Mouse (Mus musculus): ENCODE data around the gene Slc24a3. TPM values are rescaled to one million over a fixed set of nuclear protein-coding genes. Genes with fewer than 3 reads are reported as not detected.

Gene Slc24a3
- polyA plus RNA-seq, 1 experiment from 2014 or later = 6.1 TPM

DNA sequence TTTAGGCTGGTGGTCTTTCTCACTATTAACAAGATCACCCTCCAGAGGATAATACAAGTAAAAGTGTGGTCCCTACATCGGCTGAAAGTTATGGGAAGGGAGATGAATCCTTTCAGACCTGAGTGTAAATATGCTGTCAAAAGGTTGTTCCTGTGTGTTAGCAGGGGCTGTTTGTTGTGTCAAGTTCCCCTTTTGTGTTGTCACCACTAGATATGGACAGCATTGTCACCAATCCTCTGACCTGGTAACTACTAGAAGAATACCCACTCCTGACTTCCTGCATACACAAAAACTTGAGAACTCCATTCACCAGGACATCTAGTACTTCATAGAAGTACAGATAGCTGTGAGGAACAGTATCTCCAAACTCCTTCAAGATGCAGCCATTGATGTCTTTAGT lies 93.0 kb downstream of the Slc24a3 start:
- H3K9me3 ChIP-seq = no peaks in the 10 kb centered on the region
- no peaks in the 10 kb centered on the region for H3K36me3 ChIP-seq
- H3K4me2 ChIP-seq = no peak overlapping the region
- no peak overlapping the region for H3K9ac ChIP-seq
- H3K4me1 ChIP-seq (replicated peaks) = no peaks in the 10 kb centered on the region
- no peak overlapping the region for H3K27ac ChIP-seq
- no peak overlapping the region for H3K4me3 ChIP-seq
- H3K27me3 ChIP-seq = no peaks in the 10 kb centered on the region
- ATAC-seq (ENCODE audit: low FRiP score) = no peak
- 86% methylated on average over 1 of the region's 1 CpGs for WGBS

DNA sequence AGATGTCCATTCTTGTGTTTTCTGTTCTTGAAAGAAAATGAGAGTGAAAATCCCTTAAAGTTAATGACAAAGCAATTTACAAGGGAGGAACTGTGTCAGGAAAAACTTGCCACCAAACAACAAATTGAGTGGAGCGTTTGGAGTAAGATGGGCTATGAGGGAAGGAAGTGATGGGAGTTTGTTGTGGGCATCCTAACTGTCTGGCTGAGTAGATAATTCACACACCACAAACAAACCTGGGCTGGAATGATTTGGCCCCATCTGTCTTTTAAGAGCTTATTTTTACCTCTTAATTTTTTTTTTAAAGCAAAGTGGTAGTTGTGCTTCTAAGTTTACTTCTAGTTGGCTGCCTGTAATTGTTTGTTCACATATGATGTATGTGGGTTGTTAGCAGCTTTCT lies 94.6 kb downstream of the Slc24a3 start:
- no peak overlapping the region for H3K4me2 ChIP-seq
- H3K4me3 ChIP-seq = no peak overlapping the region
- no peak overlapping the region for H3K9ac ChIP-seq
- no peak for ATAC-seq (ENCODE audit: low FRiP score)
- H3K27me3 ChIP-seq = no peaks in the 10 kb centered on the region
- WGBS = 89% methylated on average over 1 of the region's 1 CpGs
- no peak overlapping the region for H3K27ac ChIP-seq
- no peaks in the 10 kb centered on the region for H3K36me3 ChIP-seq
- no peaks in the 10 kb centered on the region for H3K9me3 ChIP-seq
- no peaks in the 10 kb centered on the region for H3K4me1 ChIP-seq (replicated peaks)

DNA sequence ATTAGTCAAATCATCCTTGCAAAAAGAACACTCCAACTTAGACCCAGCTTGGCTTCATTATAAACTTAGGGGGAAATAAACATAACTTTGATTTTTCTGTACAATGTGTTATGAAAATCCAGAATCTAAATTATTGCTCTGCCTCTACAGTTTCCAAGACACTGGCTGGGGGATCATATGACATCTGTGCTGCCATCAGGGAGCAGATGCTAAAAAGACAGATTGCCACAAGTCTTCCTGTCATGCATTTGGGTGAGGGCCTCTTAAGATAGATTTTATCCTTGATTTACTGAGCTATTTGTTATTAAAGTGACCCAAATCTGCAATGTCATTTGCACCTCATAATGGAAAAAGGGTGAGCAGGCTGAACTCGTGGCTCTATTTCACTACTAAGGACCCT lies 99.2 kb downstream of the Slc24a3 start:
- H3K4me3 ChIP-seq = no peak overlapping the region
- no peak overlapping the region for H3K27ac ChIP-seq
- H3K4me1 ChIP-seq (replicated peaks) = no peaks in the 10 kb centered on the region
- no peak overlapping the region for H3K9ac ChIP-seq
- H3K36me3 ChIP-seq = no peaks in the 10 kb centered on the region
- 67% methylated on average over 1 of the region's 1 CpGs for WGBS
- no peaks in the 10 kb centered on the region for H3K9me3 ChIP-seq
- no peaks in the 10 kb centered on the region for H3K27me3 ChIP-seq
- no peak for ATAC-seq (ENCODE audit: low FRiP score)
- no peak overlapping the region for H3K4me2 ChIP-seq

DNA sequence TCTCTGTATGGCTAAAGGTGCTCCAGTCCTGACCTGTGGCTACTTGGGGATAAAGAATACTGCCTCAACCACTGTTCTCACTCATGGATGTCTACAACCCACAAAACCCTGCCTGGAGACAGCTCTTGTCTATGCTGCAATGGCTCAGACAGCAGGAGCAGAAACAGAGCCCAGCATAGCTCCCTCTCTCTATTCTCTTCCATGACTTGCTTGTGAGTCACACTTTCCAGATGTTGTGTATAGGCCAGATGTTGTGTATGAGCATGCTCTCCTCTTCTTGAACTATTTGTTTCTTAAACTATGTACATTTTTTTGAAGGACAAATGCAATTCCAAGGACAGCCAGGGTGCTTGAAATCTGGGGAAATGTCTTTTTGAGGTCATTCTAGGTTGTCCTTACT lies 101.4 kb downstream of the Slc24a3 start:
- H3K27me3 ChIP-seq = no peaks in the 10 kb centered on the region
- no peak overlapping the region for H3K4me2 ChIP-seq
- no peaks in the 10 kb centered on the region for H3K9me3 ChIP-seq
- H3K36me3 ChIP-seq = no peaks in the 10 kb centered on the region
- ATAC-seq (ENCODE audit: low FRiP score) = no peak
- no peak overlapping the region for H3K4me3 ChIP-seq
- no peaks in the 10 kb centered on the region for H3K4me1 ChIP-seq (replicated peaks)
- H3K27ac ChIP-seq = no peak overlapping the region
- H3K9ac ChIP-seq = no peak overlapping the region

DNA sequence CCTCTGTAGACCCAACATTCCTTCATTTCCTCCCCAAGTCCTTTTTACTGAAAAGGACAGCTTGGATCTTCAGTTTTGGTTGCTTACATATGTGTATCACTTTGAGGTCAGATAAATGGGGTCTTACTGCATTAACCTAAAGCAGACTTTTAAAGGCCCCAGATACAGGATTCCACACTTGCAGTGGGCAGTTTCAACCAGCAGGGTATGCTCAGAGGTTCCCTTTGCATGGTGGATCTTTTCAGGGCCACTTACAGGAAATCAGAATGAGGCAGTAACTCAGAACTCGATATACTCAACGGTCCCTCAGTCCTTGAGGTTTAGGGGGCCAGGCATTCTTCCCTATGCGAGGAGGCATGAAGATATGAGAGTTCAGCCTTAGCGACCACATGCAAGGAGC lies 101.9 kb downstream of the Slc24a3 start:
- WGBS = 88% methylated on average over 4 of the region's 4 CpGs
- H3K27ac ChIP-seq = no peak overlapping the region
- no peak overlapping the region for H3K9ac ChIP-seq
- H3K9me3 ChIP-seq = no peaks in the 10 kb centered on the region
- no peak overlapping the region for H3K4me3 ChIP-seq
- ATAC-seq (ENCODE audit: low FRiP score) = no peak
- H3K4me2 ChIP-seq = no peak overlapping the region
- no peaks in the 10 kb centered on the region for H3K36me3 ChIP-seq
- no peaks in the 10 kb centered on the region for H3K4me1 ChIP-seq (replicated peaks)
- H3K27me3 ChIP-seq = no peaks in the 10 kb centered on the region

DNA sequence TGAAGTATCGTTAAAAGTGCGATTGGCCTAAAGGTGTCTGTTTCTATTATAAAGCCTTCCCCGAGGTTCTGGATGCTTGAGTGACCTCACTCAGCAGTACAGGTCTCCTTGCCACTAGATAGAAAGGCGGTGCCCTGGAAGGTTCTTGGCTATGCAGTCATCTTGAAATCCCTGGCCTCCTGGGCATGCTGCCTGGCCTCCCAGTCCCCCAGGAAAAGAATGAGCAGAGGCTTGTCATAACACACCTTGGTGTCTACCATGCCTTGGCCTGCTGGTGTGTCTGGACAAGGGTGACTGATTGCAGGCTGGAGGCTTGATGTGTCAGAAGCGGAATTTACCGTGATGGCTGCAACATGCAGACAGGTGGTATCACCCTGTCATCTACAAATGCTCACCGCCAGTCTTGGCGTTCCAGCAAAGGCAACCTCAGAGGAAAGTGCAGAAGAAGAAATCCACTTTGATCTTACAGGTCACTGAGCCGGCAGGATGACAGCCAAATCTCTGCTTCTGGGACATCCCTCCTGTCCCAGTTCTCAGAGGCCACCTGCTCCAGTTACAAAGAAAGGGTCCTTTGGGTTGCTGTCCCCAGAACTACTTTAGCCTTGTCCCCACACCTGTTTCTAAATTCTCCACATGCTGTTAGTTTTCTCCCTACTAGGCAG lies 106.6 kb downstream of the Slc24a3 start:
- no peak overlapping the region for H3K9ac ChIP-seq
- no peaks in the 10 kb centered on the region for H3K27me3 ChIP-seq
- ATAC-seq (ENCODE audit: low FRiP score) = no peak
- H3K4me3 ChIP-seq = no peak overlapping the region
- H3K36me3 ChIP-seq = no peaks in the 10 kb centered on the region
- WGBS = 93% methylated on average over 9 of the region's 9 CpGs
- H3K27ac ChIP-seq = no peak overlapping the region
- H3K4me2 ChIP-seq = no peak overlapping the region
- H3K9me3 ChIP-seq = no peaks in the 10 kb centered on the region
- no peaks in the 10 kb centered on the region for H3K4me1 ChIP-seq (replicated peaks)

DNA sequence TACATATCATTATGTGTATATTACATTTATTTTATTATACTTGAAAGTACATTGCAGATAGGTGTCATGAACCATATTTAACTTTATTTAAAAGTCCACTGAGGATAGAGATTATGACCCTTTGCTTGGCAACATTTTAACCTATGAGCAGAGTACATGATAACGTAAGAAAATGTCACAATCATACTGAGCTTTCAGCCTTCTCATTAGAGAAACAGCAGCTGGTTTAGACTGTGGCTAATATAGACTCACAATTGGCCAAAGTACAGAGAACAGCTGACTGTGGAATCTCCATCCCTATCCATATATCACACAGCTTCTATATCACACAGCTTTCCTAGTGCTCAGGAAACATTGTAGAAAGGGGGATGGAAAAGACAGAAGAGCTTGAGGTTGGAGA lies 111.8 kb downstream of the Slc24a3 start:
- H3K27me3 ChIP-seq = no peaks in the 10 kb centered on the region
- H3K36me3 ChIP-seq = no peaks in the 10 kb centered on the region
- no peak overlapping the region for H3K27ac ChIP-seq
- WGBS = 82% methylated on average over 1 of the region's 1 CpGs
- no peak for ATAC-seq (ENCODE audit: low FRiP score)
- no peaks in the 10 kb centered on the region for H3K9me3 ChIP-seq
- no peak overlapping the region for H3K4me3 ChIP-seq
- H3K4me2 ChIP-seq = no peak overlapping the region
- no peaks in the 10 kb centered on the region for H3K4me1 ChIP-seq (replicated peaks)
- H3K9ac ChIP-seq = no peak overlapping the region

DNA sequence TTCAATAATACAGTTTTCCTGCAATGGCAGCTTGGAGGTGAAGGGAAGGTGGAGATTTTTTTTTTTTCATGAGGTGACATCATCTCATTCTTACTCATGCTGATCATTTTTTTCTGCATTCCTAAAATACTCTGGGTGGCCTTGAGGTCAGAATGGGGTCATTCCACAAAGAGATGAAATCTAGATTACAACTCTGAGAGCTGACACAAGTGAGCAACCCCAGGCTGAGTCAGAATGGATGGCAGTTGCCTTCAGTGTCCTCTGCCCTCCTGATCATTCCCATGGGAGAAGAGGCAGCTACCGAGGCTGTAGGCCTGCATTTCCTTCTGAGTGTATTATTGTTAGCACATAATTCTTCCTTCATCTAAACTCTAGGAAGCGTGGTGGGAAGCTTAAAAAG lies 116.2 kb downstream of the Slc24a3 start:
- Histone ChIP-seq H3K27ac (no peak overlapping the region), H3K27me3 (no peaks in the 10 kb centered on the region), H3K4me2 (no peak overlapping the region), H3K4me1 (replicated peaks) (no peaks in the 10 kb centered on the region), H3K9ac (no peak overlapping the region), H3K4me3 (no peak overlapping the region), H3K9me3 (no peaks in the 10 kb centered on the region), H3K36me3 (no peaks in the 10 kb centered on the region)
- no peak for ATAC-seq (ENCODE audit: low FRiP score)
- 58% methylated on average over 2 of the region's 2 CpGs for WGBS

DNA sequence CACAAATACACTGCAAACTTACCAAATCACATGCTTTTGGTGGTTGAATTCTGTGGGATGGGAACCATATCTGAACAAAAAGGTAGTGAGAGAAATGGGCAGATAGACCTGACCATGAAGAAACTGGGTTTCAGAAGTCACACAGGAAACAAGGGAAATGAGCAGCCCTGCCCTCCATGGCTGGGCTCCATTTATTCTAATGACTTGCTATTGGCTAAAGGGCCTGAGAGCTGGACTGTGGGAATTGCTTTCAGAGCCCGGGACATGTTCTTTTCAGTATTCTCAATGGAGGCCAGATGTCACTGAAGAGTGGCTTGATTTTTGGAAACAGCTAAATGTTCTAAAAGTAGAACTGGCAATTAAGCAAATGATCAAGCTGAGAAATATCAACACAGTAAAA lies 120.9 kb downstream of the Slc24a3 start:
- WGBS = 58% methylated on average over 1 of the region's 1 CpGs
- no peak for ATAC-seq (ENCODE audit: low FRiP score)
- no peak overlapping the region for H3K27ac ChIP-seq
- no peaks in the 10 kb centered on the region for H3K9me3 ChIP-seq
- no peak overlapping the region for H3K4me2 ChIP-seq
- H3K9ac ChIP-seq = no peak overlapping the region
- no peaks in the 10 kb centered on the region for H3K36me3 ChIP-seq
- H3K27me3 ChIP-seq = no peaks in the 10 kb centered on the region
- H3K4me1 ChIP-seq (replicated peaks) = no peaks in the 10 kb centered on the region
- no peak overlapping the region for H3K4me3 ChIP-seq

DNA sequence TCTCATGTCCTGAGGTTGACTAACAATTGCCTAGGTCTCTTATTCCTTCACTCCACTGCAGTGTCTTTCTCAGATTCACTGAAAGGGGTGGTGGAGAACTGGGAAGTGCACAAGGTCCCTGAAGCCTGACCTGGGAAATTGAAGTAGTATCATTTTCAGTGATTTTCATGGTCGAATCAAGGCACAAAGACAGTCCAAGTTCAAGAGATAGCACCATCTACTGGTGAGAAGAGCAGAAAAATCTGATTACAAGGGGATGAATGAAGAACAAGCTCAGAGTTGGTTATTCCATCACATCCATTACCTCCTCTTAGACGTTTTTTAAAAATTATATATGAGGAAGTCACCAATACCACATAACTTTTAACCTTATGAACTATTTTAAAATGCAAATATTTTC lies 123.9 kb downstream of the Slc24a3 start:
- Histone ChIP-seq H3K4me3 (no peak overlapping the region), H3K9me3 (no peaks in the 10 kb centered on the region), H3K27me3 (no peaks in the 10 kb centered on the region), H3K27ac (no peak overlapping the region), H3K4me1 (replicated peaks) (no peaks in the 10 kb centered on the region), H3K4me2 (no peak overlapping the region), H3K36me3 (no peaks in the 10 kb centered on the region), H3K9ac (no peak overlapping the region)
- 32% methylated on average over 2 of the region's 2 CpGs for WGBS
- ATAC-seq (ENCODE audit: low FRiP score) = no peak

DNA sequence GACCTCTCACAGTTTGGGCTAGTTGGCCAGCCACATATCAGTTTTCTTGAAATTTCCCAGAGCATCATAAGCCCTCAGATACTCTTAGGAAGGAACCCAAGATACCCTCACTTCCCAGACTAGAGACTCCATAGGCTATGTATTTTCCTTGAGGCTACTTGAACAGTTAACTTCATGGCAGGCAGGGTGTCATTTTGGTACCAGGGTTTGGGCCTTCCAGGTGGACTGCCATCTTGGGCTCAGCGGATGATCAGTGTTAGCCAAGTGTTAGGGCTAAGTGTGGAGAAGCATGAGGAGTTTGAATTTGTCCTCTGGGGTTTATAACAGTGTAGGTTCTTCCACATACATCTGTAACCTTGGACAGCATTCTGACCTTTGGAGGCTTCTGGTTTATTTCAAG lies 124.6 kb downstream of the Slc24a3 start:
- no peaks in the 10 kb centered on the region for H3K4me1 ChIP-seq (replicated peaks)
- no peak overlapping the region for H3K4me2 ChIP-seq
- H3K27me3 ChIP-seq = no peaks in the 10 kb centered on the region
- 94% methylated on average over 1 of the region's 1 CpGs for WGBS
- no peaks in the 10 kb centered on the region for H3K36me3 ChIP-seq
- H3K9me3 ChIP-seq = no peaks in the 10 kb centered on the region
- no peak overlapping the region for H3K4me3 ChIP-seq
- ATAC-seq (ENCODE audit: low FRiP score) = no peak
- no peak overlapping the region for H3K27ac ChIP-seq
- H3K9ac ChIP-seq = no peak overlapping the region

DNA sequence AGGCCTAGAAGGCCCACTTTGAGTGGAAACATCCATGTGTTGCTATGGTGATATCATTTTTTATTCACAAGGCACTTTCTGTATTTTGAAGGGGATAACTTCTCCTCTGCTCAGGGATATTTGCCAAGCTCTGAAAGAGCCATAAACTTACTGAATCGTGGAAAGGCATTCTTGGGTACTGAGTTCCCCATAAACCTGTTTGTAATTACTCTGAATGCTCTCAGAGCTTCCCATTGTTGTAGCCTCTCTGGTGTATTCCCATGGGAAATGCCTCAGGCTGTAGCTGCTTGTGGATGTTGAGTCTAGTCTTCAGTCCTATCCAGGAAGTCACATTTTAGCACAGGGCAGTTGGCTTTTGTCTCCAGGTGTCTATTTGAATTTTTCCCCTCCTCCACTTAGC lies 125.3 kb downstream of the Slc24a3 start:
- no peak overlapping the region for H3K27ac ChIP-seq
- no peaks in the 10 kb centered on the region for H3K4me1 ChIP-seq (replicated peaks)
- no peak for ATAC-seq (ENCODE audit: low FRiP score)
- no peaks in the 10 kb centered on the region for H3K36me3 ChIP-seq
- H3K9ac ChIP-seq = no peak overlapping the region
- no peak overlapping the region for H3K4me2 ChIP-seq
- no peaks in the 10 kb centered on the region for H3K9me3 ChIP-seq
- 34% methylated on average over 1 of the region's 1 CpGs for WGBS
- no peaks in the 10 kb centered on the region for H3K27me3 ChIP-seq
- H3K4me3 ChIP-seq = no peak overlapping the region

DNA sequence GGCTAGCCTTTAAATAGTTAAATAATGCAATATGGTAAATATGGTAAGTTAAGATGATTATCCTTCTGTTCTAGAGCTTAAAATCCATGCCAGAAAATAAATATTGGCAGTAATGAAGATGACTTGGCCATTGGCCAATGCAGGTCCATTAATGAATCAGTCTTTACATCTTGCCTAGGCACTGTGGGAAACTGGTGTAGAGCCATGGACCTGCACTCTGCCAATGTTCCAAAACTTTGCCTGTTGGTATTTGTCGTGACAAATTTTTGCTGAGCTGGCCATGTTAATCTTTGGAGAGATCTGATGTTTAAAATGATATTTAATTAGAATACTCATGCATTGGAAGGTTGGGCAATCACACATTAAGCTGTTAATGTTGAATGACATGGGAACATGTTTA lies 129.4 kb downstream of the Slc24a3 start:
- Histone ChIP-seq H3K27ac (no peak overlapping the region), H3K9ac (no peak overlapping the region), H3K9me3 (no peaks in the 10 kb centered on the region), H3K27me3 (no peaks in the 10 kb centered on the region), H3K36me3 (no peaks in the 10 kb centered on the region), H3K4me3 (no peak overlapping the region), H3K4me2 (no peak overlapping the region), H3K4me1 (replicated peaks) (no peaks in the 10 kb centered on the region)
- ATAC-seq (ENCODE audit: low FRiP score) = no peak
- WGBS = 84% methylated on average over 1 of the region's 1 CpGs
